Mouse (Mus musculus): ENCODE measurements around the gene Vmn2r7.
"Not testable (repeated sequence)": the region's sequence is repeated elsewhere in the genome, so short reads cannot be mapped to it uniquely, and the experiment has no call there.

DNA sequence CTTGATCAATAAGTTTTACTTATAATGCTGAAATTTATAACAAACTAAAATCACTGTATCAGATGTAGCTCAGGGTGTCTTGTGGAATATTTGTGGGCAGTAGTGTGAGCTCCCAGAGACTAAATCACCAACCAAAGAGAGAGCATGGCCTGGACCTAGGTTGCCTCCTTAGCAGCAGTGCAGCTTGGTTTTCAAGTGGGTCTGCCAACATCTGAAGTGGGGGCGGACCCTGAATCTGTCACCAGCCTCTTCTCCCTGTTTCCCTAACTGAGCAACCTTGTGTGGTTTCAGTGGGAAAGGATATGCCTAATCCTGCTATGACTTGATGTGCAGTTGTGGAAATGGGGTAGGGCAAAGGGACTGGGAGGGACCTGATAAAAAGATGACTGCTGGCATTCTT lies 118.8 kb downstream of the Vmn2r7 start:
- not testable (repeated sequence) for TF ChIP-seq CTCF (IDR thresholded peaks at IDR 0.05; ENCODE audit: borderline replicate concordance, extremely low read depth, insufficient read depth, insufficient read length); POLR2A (IDR thresholded peaks at IDR 0.05; ENCODE audit: borderline replicate concordance, extremely low read depth, insufficient read depth, insufficient read length, poor library complexity, severe bottlenecking)
